Mouse (Mus musculus): ENCODE measurements around the gene Gna12.

Gna12 gene

DNA sequence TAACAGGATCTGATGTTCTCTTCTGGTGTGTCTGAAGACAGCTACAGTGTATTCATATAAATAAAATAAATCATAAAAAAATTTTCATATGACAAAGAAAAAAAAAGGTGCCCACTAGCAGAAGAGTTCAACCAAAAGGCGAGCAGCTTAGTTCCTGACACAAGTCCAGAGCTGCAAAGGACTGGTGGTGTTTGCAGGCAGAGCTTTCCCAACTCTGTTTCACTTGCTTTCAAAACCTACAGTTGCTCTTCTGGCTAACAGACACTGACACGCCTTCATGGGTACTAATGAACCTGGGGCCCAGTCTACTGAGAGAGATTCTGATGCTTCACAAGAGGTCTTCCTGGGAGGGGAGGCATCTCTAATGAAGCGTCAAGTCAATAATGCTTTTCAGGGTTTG lies 34.2 kb downstream of the Gna12 start:
- DNase-seq (ENCODE audit: low spot score): no peak

- DNase-seq (ENCODE audit: low spot score): no peak
These were observed 35.1 kb downstream of the Gna12 start for GRCm38 (mm10) chr5:140795176-140795575.

- no peak for DNase-seq (ENCODE audit: low spot score)
These were observed 35.5 kb downstream of the Gna12 start for GRCm38 (mm10) chr5:140794753-140795152.

DNA sequence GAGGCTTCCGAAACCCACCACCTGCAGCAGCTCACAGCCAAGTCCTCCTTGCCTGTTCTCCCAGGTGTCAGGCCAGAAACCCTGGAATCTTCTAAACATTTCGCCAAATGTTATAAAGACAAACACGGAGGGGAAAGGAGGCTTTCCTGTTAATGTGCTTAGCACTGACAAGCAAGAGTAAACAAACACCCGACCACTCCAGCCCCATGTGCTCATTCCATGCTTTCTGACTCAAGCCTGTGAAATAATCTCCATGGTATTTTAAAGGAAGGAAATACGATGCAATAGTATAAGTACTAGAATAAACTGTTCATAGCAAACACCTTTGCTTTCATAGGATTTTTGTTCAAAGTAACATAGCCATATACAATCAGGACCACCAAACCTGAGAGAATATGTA lies 38.0 kb downstream of the Gna12 start:
- no peak for DNase-seq (ENCODE audit: low spot score)

- DNase-seq (ENCODE audit: low spot score): peak; percentile 28
These were observed 39.0 kb downstream of the Gna12 start for GRCm38 (mm10) chr5:140790937-140791877.

- no peak for DNase-seq (ENCODE audit: low spot score)
These were observed 39.8 kb downstream of the Gna12 start for GRCm38 (mm10) chr5:140790392-140790791.

- no peak for DNase-seq (ENCODE audit: low spot score)
These were observed 40.7 kb downstream of the Gna12 start for GRCm38 (mm10) chr5:140789561-140789960.

- DNase-seq (ENCODE audit: low spot score): no peak
These were observed 44.9 kb downstream of the Gna12 start for GRCm38 (mm10) chr5:140785240-140785872.

- DNase-seq (ENCODE audit: low spot score): no peak
These were observed 45.9 kb downstream of the Gna12 start for GRCm38 (mm10) chr5:140784288-140784687.

DNA sequence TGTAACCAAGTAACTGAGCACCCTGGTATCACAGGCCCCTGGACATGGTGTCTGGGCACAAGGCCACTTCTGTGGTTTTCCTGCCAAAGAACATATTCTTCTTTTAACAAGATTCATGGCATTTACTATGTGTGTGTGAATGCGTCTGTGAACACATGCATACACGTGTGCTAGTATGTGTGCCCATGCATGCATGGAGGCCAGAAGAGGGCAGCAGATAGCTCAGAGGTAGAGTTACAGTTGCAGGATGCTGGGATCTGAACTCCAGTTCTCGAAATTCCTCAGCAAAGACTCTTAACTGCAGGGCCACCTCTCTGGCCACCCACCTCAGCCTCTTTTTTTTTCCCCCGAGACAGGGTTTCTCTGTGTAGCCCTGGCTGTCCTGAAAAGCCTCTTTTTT lies 46.7 kb downstream of the Gna12 start:
- no peak for DNase-seq (ENCODE audit: low spot score)

DNA sequence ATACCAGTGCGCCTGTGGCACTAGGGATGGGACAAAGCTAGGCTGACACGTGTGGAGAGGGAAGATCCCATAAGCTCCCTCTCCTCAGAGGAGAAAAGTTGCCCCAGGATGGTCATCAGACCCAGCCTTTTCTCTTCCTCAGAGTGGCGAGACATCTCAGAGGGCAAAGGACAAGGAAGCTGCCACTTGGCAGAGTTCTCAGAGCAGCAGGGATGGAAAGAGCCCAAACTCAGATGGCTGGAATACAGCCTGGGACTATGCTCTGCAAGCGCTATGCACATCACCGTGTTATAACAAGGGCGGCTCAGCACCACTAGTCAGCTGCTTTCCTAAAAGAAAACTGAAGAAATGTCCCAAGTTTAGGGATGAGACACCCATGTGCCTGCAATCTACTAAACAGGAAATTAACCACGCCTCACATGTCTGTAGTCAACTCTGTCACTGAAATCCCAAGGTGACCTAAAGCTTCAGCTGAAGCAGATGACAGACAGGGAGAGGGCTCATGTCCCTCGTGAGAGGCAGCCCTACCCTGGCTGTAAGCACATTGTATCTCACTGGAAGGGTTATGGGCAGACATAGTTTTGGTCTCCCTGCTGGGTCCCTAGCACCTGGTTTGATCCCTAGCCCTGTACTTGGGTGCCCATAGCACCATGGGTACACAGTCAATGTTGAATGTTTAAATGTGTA lies 48.2 kb downstream of the Gna12 start:
- DNase-seq (ENCODE audit: low spot score): no peak

DNA sequence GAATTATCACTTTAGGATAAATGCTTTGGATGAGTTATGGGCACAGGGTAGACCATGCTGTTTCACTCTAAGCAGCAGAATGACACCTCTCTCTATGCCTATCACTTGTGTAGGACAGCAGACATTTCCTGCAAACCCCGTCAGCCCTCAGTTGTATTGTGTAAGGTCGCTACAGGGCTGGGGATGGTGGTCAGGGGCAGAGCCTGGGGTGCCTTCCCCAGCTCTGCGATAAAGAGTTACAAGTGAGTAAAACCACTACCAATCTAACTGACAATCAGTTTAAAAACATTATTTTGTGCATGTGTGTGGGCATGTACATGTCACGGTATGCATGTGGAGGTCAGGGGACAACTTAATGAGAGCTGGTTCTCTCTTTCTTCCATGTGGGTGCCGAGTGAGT lies 49.1 kb downstream of the Gna12 start:
- no peak for DNase-seq (ENCODE audit: low spot score)

DNA sequence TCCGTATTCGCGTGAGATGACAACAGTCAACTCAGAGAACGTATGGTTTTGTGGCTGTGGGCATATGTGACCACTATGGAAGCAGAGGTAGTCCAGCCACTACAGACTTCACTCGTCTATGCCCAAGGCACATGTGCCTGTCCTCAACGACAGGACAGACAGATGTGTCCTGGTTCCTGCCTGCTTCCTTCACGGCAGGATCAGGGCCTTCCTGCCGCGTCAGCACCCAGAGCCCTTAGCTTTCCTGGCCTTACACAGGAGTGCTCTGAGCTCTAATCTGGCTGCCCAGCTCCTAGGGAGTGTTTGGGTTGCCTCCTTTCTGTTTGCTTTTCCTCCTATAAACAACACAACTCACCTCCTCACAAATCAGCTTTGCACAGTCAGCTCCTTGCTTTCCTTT lies 53.3 kb downstream of the Gna12 start:
- no peak for DNase-seq (ENCODE audit: low spot score)

- DNase-seq (ENCODE audit: low spot score): no peak
These were observed 55.1 kb downstream of the Gna12 start for GRCm38 (mm10) chr5:140775111-140775510.

- no peak for DNase-seq (ENCODE audit: low spot score)
These were observed 58.1 kb downstream of the Gna12 start for GRCm38 (mm10) chr5:140772158-140772557.

DNA sequence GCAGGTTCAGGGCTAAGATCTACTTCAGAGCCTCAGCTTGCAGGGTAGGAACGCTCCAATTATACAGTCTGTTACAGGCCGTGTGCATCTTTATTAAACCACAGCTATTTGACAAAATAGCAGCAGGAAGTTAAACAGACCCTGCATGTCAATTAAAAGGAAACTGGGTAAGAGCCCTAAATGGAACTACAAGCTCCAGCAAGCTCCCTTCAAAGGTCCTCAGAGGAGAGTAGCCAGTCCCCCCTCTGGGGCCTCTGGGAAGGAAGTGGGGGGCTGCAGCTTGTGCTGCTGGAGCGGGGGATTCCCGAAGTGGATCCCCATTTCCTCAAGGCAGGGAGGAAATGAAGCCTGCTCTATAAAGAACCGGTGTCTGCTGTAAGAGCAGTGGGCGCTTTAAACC lies 58.6 kb downstream of the Gna12 start:
- DNase-seq (ENCODE audit: low spot score): no peak

GRCm38 (mm10) chr5:140768333-140768732 lies 61.9 kb downstream of the Gna12 start:
- DNase-seq (ENCODE audit: low spot score): no peak

GRCm38 (mm10) chr5:140767704-140768141 lies 62.5 kb downstream of the Gna12 start:
- DNase-seq (ENCODE audit: low spot score): peak; percentile 76

- DNase-seq (ENCODE audit: low spot score): no peak
These were observed 63.7 kb downstream of the Gna12 start for GRCm38 (mm10) chr5:140766566-140766965.

GRCm38 (mm10) chr5:140764921-140765613 lies 65.2 kb downstream of the Gna12 start:
- no peak for DNase-seq (ENCODE audit: low spot score)

GRCm38 (mm10) chr5:140762540-140762939 lies 67.7 kb downstream of the Gna12 start:
- DNase-seq (ENCODE audit: low spot score): no peak

GRCm38 (mm10) chr5:140758864-140759263 lies 71.4 kb downstream of the Gna12 start:
- DNase-seq (ENCODE audit: low spot score): no peak
